Mouse (Mus musculus): ENCODE data around the gene Tet3.

DNA sequence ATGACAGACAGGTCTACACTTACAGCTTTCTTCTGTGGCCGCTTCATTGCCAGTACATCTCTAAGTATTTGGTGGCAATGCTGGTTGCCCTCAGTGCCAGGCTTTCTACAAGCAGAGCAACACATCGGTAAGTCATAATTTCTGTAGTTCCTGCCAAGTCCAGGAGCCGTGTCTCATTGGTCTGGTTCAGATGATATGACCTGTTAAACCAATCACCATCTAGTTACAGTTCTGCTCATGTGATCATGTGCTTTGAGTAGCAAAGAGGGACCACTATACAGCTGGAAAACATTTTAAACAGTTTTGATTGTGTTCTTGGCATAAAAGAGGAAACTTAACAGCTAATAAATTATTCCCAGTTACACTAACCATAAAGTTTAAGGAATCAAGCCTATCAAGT, 111.0 kb downstream of the Tet3 start:
- TF ChIP-seq POLR2A (IDR thresholded peaks at IDR 0.05; ENCODE audit: low read depth, low read length) (no peak), CTCF (IDR thresholded peaks at IDR 0.05; ENCODE audit: borderline replicate concordance, insufficient read depth, low read length) (no peak)
